Mouse (Mus musculus) hindbrain, embryonic 14.5 days (tissue): ENCODE results near the gene Sf3b6. TPM values are rescaled to one million over a fixed set of nuclear protein-coding genes. Genes with fewer than 3 reads are reported as not detected.

ENCODE experiments used
- ATAC-seq: fragments of 200-750 bp; cut with Nextera tagmentation; 2 replicates; pipeline ENCODE4 v1.8.0; 2017; ENCODE audit warnings: moderate number of reproducible peaks, mild to moderate bottlenecking, moderate TSS enrichment, moderate library complexity; ENCODE audit not compliant: low FRiP score
- DNase-seq: peaks from one replicate; pipeline ENCODE4 v3.0.0-alpha.2; 2015; ENCODE audit warnings: low spot score
- H3K27ac ChIP-seq: fragments of 300-500 bp; sonication (generic); 2 replicates; pipeline ENCODE4 v1.5.1; 2014; ENCODE audit warnings: mild to moderate bottlenecking, moderate library complexity
- H3K27me3 ChIP-seq: fragments of 300-500 bp; sonication (generic); 2 replicates; pipeline ENCODE4 v1.6.1; 2014; ENCODE audit warnings: mild to moderate bottlenecking, low read length, mixed read lengths; ENCODE audit not compliant: control insufficient read depth, insufficient read depth
- H3K36me3 ChIP-seq: fragments of 300-500 bp; sonication (generic); replicated peaks from 2 replicates; pipeline ENCODE4 v1.6.1; 2014; ENCODE audit not compliant: control insufficient read depth, insufficient read depth
- H3K4me1 ChIP-seq: fragments of 300-500 bp; sonication (generic); replicated peaks from 2 replicates; pipeline ENCODE4 v1.6.1; 2014; ENCODE audit warnings: antibody characterized with exemption, low read length, mixed read lengths; ENCODE audit not compliant: control insufficient read depth, insufficient read depth
- H3K4me2 ChIP-seq: fragments of 300-500 bp; sonication (generic); replicated peaks from 2 replicates; pipeline ENCODE4 v1.6.1; 2014; ENCODE audit warnings: mild to moderate bottlenecking, moderate library complexity
- H3K4me3 ChIP-seq: fragments of 300-500 bp; sonication (generic); replicated peaks from 2 replicates; pipeline ENCODE4 v1.5.1; 2014; ENCODE audit warnings: mild to moderate bottlenecking, low read length
- H3K9ac ChIP-seq: fragments of 300-500 bp; sonication (generic); 2 replicates; pipeline ENCODE4 v1.6.1; 2014
- H3K9me3 ChIP-seq: fragments of 300-500 bp; sonication (generic); 2 replicates; pipeline ENCODE4 v1.6.1; 2016; ENCODE audit warnings: low read length; ENCODE audit not compliant: control insufficient read depth
- WGBS: fragments of 180-500 bp; shearing (Covaris S2); extraction: QIAGEN DNeasy Blood & Tissue Kit; methylation state at CpG from one replicate; pipeline ENCODE4 v1.1.7; 2014; 5-methylcytosine and 5-hydroxymethylcytosine counted together
- polyA plus RNA-seq: library from polyadenylated mRNA; unstranded; fragments of >200 nt; fragmentation: Nextera tagmentation; extraction: Ambion mirVana; gene quantifications from 2 replicates; pipeline ENCODE4 v1.2.1, GENCODE M21; 2014

Gene Sf3b6
- polyA plus RNA-seq, 1 experiment from 2014 or later: 286 TPM

DNA sequence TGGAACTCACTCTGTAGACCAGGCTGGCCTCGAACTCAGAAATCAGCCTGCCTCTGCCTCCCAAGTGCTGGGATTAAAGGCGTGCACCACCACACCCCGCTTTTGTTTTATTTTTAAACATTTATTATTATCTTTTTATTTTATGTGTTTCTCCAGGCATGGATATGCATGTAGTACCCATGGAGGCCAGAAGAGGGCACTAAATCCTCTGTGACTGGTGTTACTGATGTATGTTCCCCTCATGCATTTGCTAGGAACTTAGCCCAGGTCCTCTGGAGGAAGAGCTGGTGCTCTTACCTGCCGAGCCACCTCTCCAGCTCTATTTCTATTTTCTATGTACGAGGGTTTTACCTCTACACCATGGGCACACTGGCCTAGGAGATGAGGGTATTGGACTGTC, 38.8 kb downstream of the Sf3b6 start:
- Histone ChIP-seq H3K9me3 (no peaks in the 10 kb centered on the region), H3K9ac (no peak overlapping the region), H3K4me1 (no peaks in the 10 kb centered on the region), H3K4me3 (no peak overlapping the region), H3K36me3 (peaks cover 11% of the 10 kb centered on the region), H3K4me2 (no peak overlapping the region), H3K27me3 (no peaks in the 10 kb centered on the region), H3K27ac (no peak overlapping the region)
- WGBS: 96% methylated on average over 5 of the region's 5 CpGs
- ATAC-seq (no peak), DNase-seq (no peak)

DNA sequence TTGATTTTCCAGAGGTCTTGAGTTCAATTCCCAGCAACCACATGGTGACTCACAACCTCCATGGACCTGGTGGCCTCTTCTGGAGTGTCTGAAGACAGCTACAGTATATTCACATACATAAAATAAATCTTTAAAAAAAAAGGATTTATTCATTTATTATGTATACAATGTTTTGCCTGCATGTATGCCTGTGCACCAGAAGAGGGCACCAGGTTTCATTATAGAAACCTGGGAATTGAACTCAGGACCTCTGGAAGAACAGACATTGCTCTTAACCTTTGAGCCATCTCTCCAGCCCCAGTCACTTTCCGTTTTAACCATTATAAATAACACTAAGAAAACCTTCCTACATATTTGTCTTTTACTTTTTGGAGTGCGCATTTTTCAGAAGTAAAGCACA, 39.5 kb downstream of the Sf3b6 start:
- ATAC-seq (no peak), DNase-seq (no peak)
- no peak overlapping the region for H3K4me2 ChIP-seq
- 99% methylated on average over 2 of the region's 2 CpGs for WGBS
- H3K27me3 ChIP-seq: no peaks in the 10 kb centered on the region
- no peak overlapping the region for H3K27ac ChIP-seq
- no peaks in the 10 kb centered on the region for H3K9me3 ChIP-seq
- H3K4me3 ChIP-seq: no peak overlapping the region
- H3K9ac ChIP-seq: no peak overlapping the region
- peaks cover 11% of the 10 kb centered on the region for H3K36me3 ChIP-seq
- H3K4me1 ChIP-seq: no peaks in the 10 kb centered on the region

DNA sequence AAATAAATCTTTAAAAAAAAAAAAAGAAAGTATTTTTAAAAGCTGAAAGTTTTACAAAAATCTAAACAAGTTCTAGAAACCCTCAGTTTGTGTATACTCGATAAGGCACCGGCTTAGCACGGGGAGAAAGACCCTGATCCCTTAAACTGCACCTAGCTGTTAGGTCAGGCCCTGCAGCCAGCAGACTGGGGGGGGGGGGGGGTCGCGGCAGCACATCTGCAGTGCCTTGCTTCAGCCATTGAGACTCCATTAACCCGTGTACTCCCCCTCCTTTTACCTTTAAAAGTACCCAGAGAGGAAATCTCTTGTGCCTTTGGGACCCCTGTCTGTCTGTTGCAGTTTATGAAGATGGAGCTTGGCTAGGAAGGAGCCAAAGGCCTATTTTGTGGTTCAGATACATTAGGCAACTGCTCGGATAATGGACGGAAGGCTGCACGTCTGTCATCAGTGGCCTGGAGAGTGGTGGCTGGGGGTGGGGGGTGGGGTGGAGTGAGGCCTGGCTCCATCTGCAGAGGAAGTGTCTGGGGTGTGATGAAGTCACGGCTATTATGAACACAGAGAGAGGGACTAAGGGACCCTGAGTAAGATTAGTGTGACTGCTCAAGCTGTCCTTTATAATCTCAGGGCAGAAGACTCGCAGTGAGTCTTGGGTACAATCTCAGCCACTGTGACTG, 42.0 kb downstream of the Sf3b6 start:
- WGBS: 37% methylated on average over 11 of the region's 11 CpGs
- H3K36me3 ChIP-seq: peaks cover 11% of the 10 kb centered on the region
- H3K27me3 ChIP-seq: no peaks in the 10 kb centered on the region
- H3K4me3 ChIP-seq: no peak overlapping the region
- no peak overlapping the region for H3K9ac ChIP-seq
- peak; percentile 49; the same call in 1 of the 2 replicates for ATAC-seq
- no peak overlapping the region for H3K4me2 ChIP-seq
- H3K9me3 ChIP-seq: no peaks in the 10 kb centered on the region
- H3K27ac ChIP-seq: no peak overlapping the region
- H3K4me1 ChIP-seq: 0 out of 2 replicates have a peak, but pooled peaks cover 4% of the 10 kb centered on the region
- no peak for DNase-seq

DNA sequence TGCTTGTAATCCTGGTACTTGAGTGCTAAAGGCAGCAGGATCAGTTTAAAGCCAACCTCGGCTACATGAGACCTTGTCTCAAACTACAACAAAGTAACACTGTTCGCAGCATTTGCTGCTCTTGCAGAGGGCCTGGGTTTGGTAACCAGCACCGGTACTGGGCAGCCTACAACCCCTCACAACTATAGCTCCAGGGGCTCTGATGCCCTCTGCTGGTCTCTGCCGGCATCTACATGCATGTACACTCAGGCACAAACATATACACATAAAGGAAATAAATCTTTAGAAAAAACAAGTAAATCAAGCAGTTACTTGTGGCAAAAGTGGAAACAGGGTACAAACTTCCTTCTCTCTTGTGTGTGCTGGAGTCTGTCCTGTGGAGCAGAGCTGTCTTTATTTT, 45.3 kb downstream of the Sf3b6 start:
- no peak for DNase-seq
- WGBS: 90% methylated on average over 4 of the region's 4 CpGs
- Histone ChIP-seq H3K4me3 (no peak overlapping the region), H3K9me3 (no peaks in the 10 kb centered on the region), H3K9ac (no peak overlapping the region), H3K27ac (no peak overlapping the region), H3K4me1 (0 out of 2 replicates have a peak, but pooled peaks cover 6% of the 10 kb centered on the region), H3K36me3 (no peaks in the 10 kb centered on the region), H3K27me3 (no peaks in the 10 kb centered on the region), H3K4me2 (no peak overlapping the region)
- no peak for ATAC-seq

DNA sequence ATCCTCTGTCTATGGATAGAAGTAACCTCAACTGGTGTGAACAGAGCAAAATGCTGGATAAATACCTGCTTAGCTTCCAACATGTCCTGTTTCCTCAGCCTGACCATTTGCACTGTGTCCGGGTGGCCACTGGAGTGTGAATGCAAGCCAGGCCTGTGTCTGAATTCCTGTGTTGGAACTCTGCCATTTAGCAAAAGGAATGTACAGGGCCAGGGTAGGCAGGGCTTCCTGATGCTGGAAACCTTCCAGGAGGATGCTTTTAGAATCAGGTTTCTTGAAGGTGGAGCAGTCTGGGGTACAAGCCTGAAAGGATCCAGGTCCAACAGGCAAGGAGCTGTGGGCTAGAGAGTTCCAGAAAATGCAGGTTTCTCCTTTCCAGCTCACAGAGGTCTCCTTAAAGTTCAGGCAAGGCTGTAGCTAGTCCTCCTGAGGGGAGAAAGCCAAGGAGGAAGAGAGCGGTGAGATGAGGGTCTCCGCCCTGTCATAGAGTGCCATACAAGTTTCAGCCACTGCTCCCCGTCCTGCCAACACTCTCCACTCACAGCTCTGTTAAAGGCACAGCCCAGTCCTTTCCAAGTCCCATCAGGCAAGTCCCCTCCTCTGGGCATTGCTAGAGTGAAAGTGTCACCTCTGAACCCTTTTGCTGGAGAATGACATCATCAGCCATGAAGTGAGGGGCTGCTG, 46.5 kb downstream of the Sf3b6 start:
- DNase-seq: no peak
- Histone ChIP-seq H3K4me1 (0 out of 2 replicates have a peak, but pooled peaks cover 6% of the 10 kb centered on the region), H3K9ac (no peak overlapping the region), H3K4me2 (no peak overlapping the region), H3K9me3 (no peaks in the 10 kb centered on the region), H3K27ac (no peak overlapping the region), H3K4me3 (no peak overlapping the region), H3K27me3 (no peaks in the 10 kb centered on the region), H3K36me3 (no peaks in the 10 kb centered on the region)
- 77% methylated on average over 4 of the region's 4 CpGs for WGBS
- ATAC-seq: no peak

DNA sequence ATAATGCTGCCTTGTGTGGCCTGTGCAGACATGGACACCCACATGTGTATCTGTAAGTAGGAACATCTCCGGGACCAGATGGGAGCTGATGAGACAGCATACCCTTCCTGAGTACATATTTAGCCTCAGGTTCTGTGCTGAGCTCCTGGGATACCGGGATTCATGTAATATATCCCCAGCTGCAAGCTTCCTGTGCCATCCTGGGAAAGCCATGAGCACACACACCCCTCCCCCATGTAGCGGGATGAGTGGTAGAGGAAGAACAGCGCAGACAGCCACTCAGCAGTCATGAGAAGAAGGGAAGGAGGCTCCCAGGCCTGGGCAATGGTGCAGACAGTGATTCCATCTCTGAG, 47.0 kb downstream of the Sf3b6 start:
- no peak overlapping the region for H3K27ac ChIP-seq
- no peaks in the 10 kb centered on the region for H3K36me3 ChIP-seq
- 0 out of 2 replicates have a peak, but pooled peaks cover 6% of the 10 kb centered on the region for H3K4me1 ChIP-seq
- H3K9ac ChIP-seq: no peak overlapping the region
- ATAC-seq (0 out of 2 replicates have a peak, but pooled peaks have one; percentile 24), DNase-seq (no peak)
- H3K27me3 ChIP-seq: no peaks in the 10 kb centered on the region
- WGBS: 71% methylated on average over 4 of the region's 4 CpGs
- no peaks in the 10 kb centered on the region for H3K9me3 ChIP-seq
- H3K4me2 ChIP-seq: no peak overlapping the region
- H3K4me3 ChIP-seq: no peak overlapping the region

DNA sequence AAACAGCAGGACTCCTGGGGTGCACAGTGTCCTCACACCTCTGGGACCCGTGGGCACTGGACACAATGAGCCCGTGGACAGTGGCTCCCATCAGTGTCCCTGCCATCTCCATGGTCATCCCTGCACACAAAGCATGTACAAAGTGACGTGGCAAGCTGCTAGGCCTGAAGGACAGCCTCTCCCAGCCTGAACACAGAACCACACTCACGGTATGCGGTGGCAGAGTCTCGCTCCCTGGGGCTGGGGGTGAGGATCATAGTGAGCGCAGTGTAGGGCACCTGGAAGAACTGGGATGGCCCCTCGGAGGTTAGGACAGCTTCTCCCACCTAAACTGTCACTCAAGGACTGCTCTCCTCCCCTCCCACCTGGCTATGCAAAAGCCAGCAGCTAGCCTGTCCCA, 51.6 kb downstream of the Sf3b6 start:
- no peak overlapping the region for H3K9ac ChIP-seq
- no peaks in the 10 kb centered on the region for H3K9me3 ChIP-seq
- no peak overlapping the region for H3K27ac ChIP-seq
- H3K4me3 ChIP-seq: no peak overlapping the region
- DNase-seq: no peak
- 80% methylated on average over 8 of the region's 8 CpGs for WGBS
- H3K4me2 ChIP-seq: no peak overlapping the region
- H3K4me1 ChIP-seq: 0 out of 2 replicates have a peak, but pooled peaks cover 6% of the 10 kb centered on the region
- ATAC-seq: no peak
- no peaks in the 10 kb centered on the region for H3K36me3 ChIP-seq
- H3K27me3 ChIP-seq: no peaks in the 10 kb centered on the region

DNA sequence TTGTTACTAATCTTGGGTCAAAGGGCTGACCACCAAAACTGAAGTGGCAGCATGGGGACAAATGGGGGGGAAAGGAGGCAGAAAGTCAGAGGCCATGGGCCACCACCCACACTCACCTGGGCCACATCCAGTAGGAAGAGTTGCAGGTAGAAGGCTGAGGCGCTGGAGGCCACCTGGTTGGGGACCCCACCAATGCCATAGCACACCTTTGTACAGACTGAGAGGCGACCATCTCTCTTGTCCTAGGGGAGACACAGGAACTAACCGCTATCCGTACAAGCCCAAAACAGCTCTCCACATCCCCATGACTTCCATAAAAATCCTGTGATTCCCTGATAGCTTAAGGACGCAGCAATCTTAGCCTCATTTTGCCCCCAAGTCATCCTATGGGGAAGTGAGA, 53.9 kb downstream of the Sf3b6 start:
- DNase-seq (no peak), ATAC-seq (no peak)
- Histone ChIP-seq H3K9me3 (no peaks in the 10 kb centered on the region), H3K27ac (no peak overlapping the region), H3K27me3 (no peaks in the 10 kb centered on the region), H3K4me3 (no peak overlapping the region), H3K4me2 (no peak overlapping the region), H3K36me3 (no peaks in the 10 kb centered on the region), H3K4me1 (no peaks in the 10 kb centered on the region), H3K9ac (no peak overlapping the region)
- WGBS: 98% methylated on average over 5 of the region's 5 CpGs

DNA sequence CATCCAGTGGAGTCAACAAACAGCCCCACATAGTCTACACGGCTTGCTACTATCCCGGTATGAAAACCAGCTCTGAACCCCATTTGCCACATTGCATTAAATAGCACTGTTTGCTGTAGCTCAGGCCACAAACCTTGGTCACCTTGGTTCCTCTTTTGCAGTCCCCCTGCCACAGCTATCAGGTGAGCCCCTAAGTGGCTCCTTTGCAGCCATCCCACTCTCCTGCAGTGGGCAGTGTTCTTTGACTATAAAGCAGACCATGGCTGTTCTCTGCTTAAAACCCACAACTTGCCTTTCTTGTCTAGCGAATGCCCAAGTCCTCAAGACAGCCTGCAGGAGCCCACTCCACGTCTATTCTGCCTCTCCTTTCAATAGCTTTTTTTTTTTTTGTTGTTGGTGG, 54.9 kb downstream of the Sf3b6 start:
- no peak overlapping the region for H3K9ac ChIP-seq
- H3K27ac ChIP-seq: no peak overlapping the region
- no peaks in the 10 kb centered on the region for H3K36me3 ChIP-seq
- H3K27me3 ChIP-seq: no peaks in the 10 kb centered on the region
- no peaks in the 10 kb centered on the region for H3K4me1 ChIP-seq
- ATAC-seq (no peak), DNase-seq (no peak)
- H3K4me3 ChIP-seq: no peak overlapping the region
- H3K9me3 ChIP-seq: no peaks in the 10 kb centered on the region
- WGBS: 65% methylated on average over 4 of the region's 4 CpGs
- H3K4me2 ChIP-seq: no peak overlapping the region
